Mouse (Mus musculus) layer of hippocampus, adult 9-11 months (tissue): ENCODE measurements around the gene Brca1.
"Not testable (repeated sequence)": the region's sequence is repeated elsewhere in the genome, so short reads cannot be mapped to it uniquely, and the experiment has no call there.

ENCODE experiments used
- DNase-seq: peaks from one replicate; pipeline ENCODE4 v3.0.0; 2022

Brca1 gene

GRCm38 (mm10) chr11:101551751-101552475, at the start of gene Brca1, which contains the start of gene Nbr1:
Gene Brca1 (minus strand): TSS chr11:101551955.
Gene Nbr1 (plus strand): TSS chr11:101552149.
- peak; percentile 94 for DNase-seq

- DNase-seq = no peak
Measured at GRCm38 (mm10) chr11:101599156-101599555, 47.4 kb upstream of the Brca1 start, which contains the start of gene Gm11634. Gene Gm11634 (minus strand): TSS chr11:101599256.

GRCm38 (mm10) chr11:101589989-101590624, 38.4 kb upstream of the Brca1 start:
- DNase-seq = no peak

GRCm38 (mm10) chr11:101589444-101589843, 37.7 kb upstream of the Brca1 start:
- DNase-seq = peak; percentile 28

- DNase-seq = no peak
Measured at GRCm38 (mm10) chr11:101588868-101589267, 37.1 kb upstream of the Brca1 start.

GRCm38 (mm10) chr11:101587676-101588075, 35.9 kb upstream of the Brca1 start:
- peak; percentile 69 for DNase-seq

- DNase-seq = no peak
Measured at GRCm38 (mm10) chr11:101585805-101586204, 34.0 kb upstream of the Brca1 start.

GRCm38 (mm10) chr11:101585031-101585430, 33.3 kb upstream of the Brca1 start:
- DNase-seq = not testable (repeated sequence)

GRCm38 (mm10) chr11:101583205-101583604, 31.4 kb upstream of the Brca1 start:
- no peak for DNase-seq

GRCm38 (mm10) chr11:101582054-101583035, 30.6 kb upstream of the Brca1 start, which contains the start of gene Tmem106a:
Gene Tmem106a (plus strand): TSS chr11:101582242.
- DNase-seq = no peak

GRCm38 (mm10) chr11:101581081-101581764, 29.5 kb upstream of the Brca1 start:
- no peak for DNase-seq

GRCm38 (mm10) chr11:101576116-101576515, 24.4 kb upstream of the Brca1 start:
- DNase-seq = no peak

- DNase-seq = no peak
Measured at GRCm38 (mm10) chr11:101568421-101568820, 16.7 kb upstream of the Brca1 start.

GRCm38 (mm10) chr11:101562391-101562790, 10.6 kb upstream of the Brca1 start:
- DNase-seq = peak; percentile 37

GRCm38 (mm10) chr11:101556954-101557353, 5.2 kb upstream of the Brca1 start:
- no peak for DNase-seq

- DNase-seq = no peak
Measured at GRCm38 (mm10) chr11:101556541-101556940, 4.8 kb upstream of the Brca1 start.

GRCm38 (mm10) chr11:101553354-101553930, 1.7 kb upstream of the Brca1 start:
- DNase-seq = no peak

GRCm38 (mm10) chr11:101552476-101553300, 933 bp upstream of the Brca1 start:
- peak; percentile 99 for DNase-seq

- DNase-seq = no peak
Measured at GRCm38 (mm10) chr11:101548526-101548925, 3.2 kb downstream of the Brca1 start.

GRCm38 (mm10) chr11:101544132-101544531, 7.6 kb downstream of the Brca1 start:
- no peak for DNase-seq

- no peak for DNase-seq
Measured at GRCm38 (mm10) chr11:101543533-101543932, 8.2 kb downstream of the Brca1 start.
